Mouse (Mus musculus): ENCODE measurements around the gene Pmepa1. TPM values are rescaled to one million over a fixed set of nuclear protein-coding genes. Genes with fewer than 3 reads are reported as not detected.

Pmepa1 gene
- total RNA-seq (2014; rRNA removed; ENCODE audit: low replicate concordance) (6.3 and 12.9 TPM in 2 replicates), polyA plus RNA-seq (2015; fragmentation: Nextera tagmentation; extraction: Ambion mirVana) (4.3 and 4.4 TPM in 2 replicates)

DNA sequence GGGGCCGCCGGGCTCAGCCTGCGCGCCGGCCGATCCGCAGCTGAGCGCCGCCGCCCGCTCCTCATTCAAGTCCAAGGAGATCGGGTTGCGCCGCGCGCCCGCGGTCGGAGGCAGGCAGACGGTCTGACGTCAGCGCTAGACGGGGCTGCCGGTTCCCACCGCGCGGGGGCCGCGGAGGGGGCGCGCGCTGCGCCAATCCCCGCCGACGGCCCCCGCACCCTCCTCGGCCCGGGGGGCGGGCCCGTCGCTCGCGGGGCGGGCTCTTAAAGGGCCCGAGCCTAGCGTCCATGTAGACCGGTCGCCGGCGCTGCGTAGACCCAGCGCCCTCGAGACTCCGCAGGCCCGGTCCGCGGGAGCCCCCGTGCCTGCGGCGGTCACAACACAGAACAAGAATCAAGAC is at the start of gene Pmepa1:
Gene Pmepa1 (minus strand): TSS at position 125 of the 400 bp plus-strand sequence.
- Histone ChIP-seq H3K4me2 (ENCODE audit: low read depth, low read length) (peak within 1 kb of the TSS; percentile 90), H3K9me3 (replicated peaks; ENCODE audit: control insufficient read depth, low read length) (no peaks in the 10 kb centered on the region), H3K36me3 (replicated peaks; ENCODE audit: control insufficient read depth, insufficient read depth, low read length) (no peaks in the 10 kb centered on the region), H3K4me1 (ENCODE audit: control insufficient read depth, insufficient read depth) (peaks cover 28% of the 10 kb centered on the region), H3K27me3 (ENCODE audit: control insufficient read depth, insufficient read depth, low read length) (no peaks in the 10 kb centered on the region), H3K9ac (replicated peaks; ENCODE audit: low read depth, low read length) (peak within 1 kb of the TSS; percentile 90), H3K4me3 (ENCODE audit: low read depth, low read length) (peak within 1 kb of the TSS; percentile 80), H3K27ac (ENCODE audit: low read depth) (peak within 1 kb of the TSS; percentile 94)
- DNase-seq (ENCODE audit: low spot score), result peak; percentile 92
- under 1% methylated on average over 43 of the region's 61 CpGs for WGBS
- TF ChIP-seq EP300 (IDR thresholded peaks at IDR 0.05; ENCODE audit: low read depth) (no peak), CTCF (IDR thresholded peaks at IDR 0.05; ENCODE audit: low read depth) (no peak)
- ATAC-seq (ENCODE audit: insufficient read depth, low read depth), result peak; percentile 90

DNA sequence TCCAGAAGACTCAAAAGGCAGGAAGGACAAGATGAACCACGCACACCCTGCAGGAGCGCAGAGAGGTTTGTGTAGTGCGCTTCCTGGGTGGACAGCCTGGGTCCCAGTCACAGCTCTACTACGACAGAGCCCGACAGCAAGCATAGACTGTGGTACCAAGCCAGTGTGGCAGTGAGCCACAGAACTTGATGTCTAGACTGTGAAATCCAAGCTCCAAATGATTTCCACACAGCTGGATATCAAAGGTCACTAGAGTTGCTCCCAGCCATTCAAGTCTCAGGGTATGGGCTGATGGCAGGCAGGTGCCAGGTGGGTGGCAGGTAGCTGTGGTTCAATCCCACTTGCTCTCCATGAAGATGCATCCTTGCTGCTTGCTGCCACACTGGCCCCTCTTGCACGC is 45.4 kb upstream of the Pmepa1 start:
- H3K4me2 ChIP-seq (ENCODE audit: low read depth, low read length), result no peak overlapping the region
- TF ChIP-seq CTCF (IDR thresholded peaks at IDR 0.05; ENCODE audit: low read depth) (no peak), EP300 (IDR thresholded peaks at IDR 0.05; ENCODE audit: low read depth) (no peak)
- DNase-seq (ENCODE audit: low spot score) (no peak), ATAC-seq (ENCODE audit: insufficient read depth, low read depth) (no peak)
- no peaks in the 10 kb centered on the region for H3K36me3 ChIP-seq (replicated peaks; ENCODE audit: control insufficient read depth, insufficient read depth, low read length)
- H3K27ac ChIP-seq (ENCODE audit: low read depth), result no peak overlapping the region
- H3K4me1 ChIP-seq (ENCODE audit: control insufficient read depth, insufficient read depth), result no peaks in the 10 kb centered on the region
- H3K27me3 ChIP-seq (ENCODE audit: control insufficient read depth, insufficient read depth, low read length), result no peaks in the 10 kb centered on the region
- 90% methylated on average over 4 of the region's 6 CpGs for WGBS
- H3K4me3 ChIP-seq (ENCODE audit: low read depth, low read length), result no peak overlapping the region
- H3K9ac ChIP-seq (replicated peaks; ENCODE audit: low read depth, low read length), result no peak overlapping the region
- H3K9me3 ChIP-seq (replicated peaks; ENCODE audit: control insufficient read depth, low read length), result no peaks in the 10 kb centered on the region

GRCm38 (mm10) chr2:173321194-173321593 is 44.9 kb upstream of the Pmepa1 start:
- TF ChIP-seq CTCF (IDR thresholded peaks at IDR 0.05; ENCODE audit: low read depth) (no peak), EP300 (IDR thresholded peaks at IDR 0.05; ENCODE audit: low read depth) (no peak)
- Histone ChIP-seq H3K4me1 (ENCODE audit: control insufficient read depth, insufficient read depth) (no peaks in the 10 kb centered on the region), H3K36me3 (replicated peaks; ENCODE audit: control insufficient read depth, insufficient read depth, low read length) (no peaks in the 10 kb centered on the region), H3K27ac (ENCODE audit: low read depth) (no peak overlapping the region), H3K9me3 (replicated peaks; ENCODE audit: control insufficient read depth, low read length) (no peaks in the 10 kb centered on the region), H3K4me2 (ENCODE audit: low read depth, low read length) (no peak overlapping the region), H3K4me3 (ENCODE audit: low read depth, low read length) (no peak overlapping the region), H3K9ac (replicated peaks; ENCODE audit: low read depth, low read length) (no peak overlapping the region), H3K27me3 (ENCODE audit: control insufficient read depth, insufficient read depth, low read length) (no peaks in the 10 kb centered on the region)
- DNase-seq (ENCODE audit: low spot score) (no peak), ATAC-seq (ENCODE audit: insufficient read depth, low read depth) (no peak)
- WGBS, result 83% methylated on average over 2 of the region's 2 CpGs

DNA sequence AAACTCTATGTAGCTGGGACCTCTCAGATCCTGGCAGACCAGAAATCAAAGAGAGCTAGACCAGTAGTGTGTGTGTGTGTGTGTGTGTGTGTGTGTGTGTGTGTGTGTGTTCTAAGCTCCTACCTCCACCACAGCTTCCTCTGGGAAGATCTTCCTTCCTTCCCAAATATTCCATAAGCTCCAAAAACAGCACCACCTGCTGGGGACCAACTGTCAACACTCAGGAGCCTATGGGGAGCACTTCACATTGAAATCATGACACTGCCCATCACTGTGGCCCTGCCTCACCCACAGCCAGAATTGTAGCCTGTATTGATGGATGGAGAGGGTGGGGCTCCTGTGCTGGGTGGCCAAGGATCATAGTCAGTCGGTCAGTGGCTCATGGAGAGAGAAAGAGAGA is 38.0 kb upstream of the Pmepa1 start:
- H3K4me3 ChIP-seq (ENCODE audit: low read depth, low read length), result no peak overlapping the region
- WGBS, result 100% methylated on average over 1 of the region's 1 CpGs
- TF ChIP-seq CTCF (IDR thresholded peaks at IDR 0.05; ENCODE audit: low read depth), result 0 out of 2 replicates have a peak, but pooled peaks have one; percentile 3
- TF ChIP-seq EP300 (IDR thresholded peaks at IDR 0.05; ENCODE audit: low read depth), result no peak

GRCm38 (mm10) chr2:173308486-173308885 is 32.2 kb upstream of the Pmepa1 start:
- no peak for DNase-seq (ENCODE audit: low spot score)
- Histone ChIP-seq H3K4me2 (ENCODE audit: low read depth, low read length) (no peak overlapping the region), H3K27me3 (ENCODE audit: control insufficient read depth, insufficient read depth, low read length) (no peaks in the 10 kb centered on the region), H3K36me3 (replicated peaks; ENCODE audit: control insufficient read depth, insufficient read depth, low read length) (no peaks in the 10 kb centered on the region), H3K4me3 (ENCODE audit: low read depth, low read length) (no peak overlapping the region), H3K4me1 (ENCODE audit: control insufficient read depth, insufficient read depth) (peaks cover 15% of the 10 kb centered on the region), H3K9me3 (replicated peaks; ENCODE audit: control insufficient read depth, low read length) (no peaks in the 10 kb centered on the region), H3K27ac (ENCODE audit: low read depth) (no peak overlapping the region), H3K9ac (replicated peaks; ENCODE audit: low read depth, low read length) (no peak overlapping the region)
- no peak for TF ChIP-seq EP300 (IDR thresholded peaks at IDR 0.05; ENCODE audit: low read depth)
- TF ChIP-seq CTCF (IDR thresholded peaks at IDR 0.05; ENCODE audit: low read depth), result no peak
- 90% methylated on average over 10 of the region's 10 CpGs for WGBS
- no peak for ATAC-seq (ENCODE audit: insufficient read depth, low read depth)

More for the DNA sequence above, 38.0 kb upstream of the Pmepa1 start:
- Histone ChIP-seq H3K27me3 (ENCODE audit: control insufficient read depth, insufficient read depth, low read length) (no peaks in the 10 kb centered on the region), H3K27ac (ENCODE audit: low read depth) (no peak overlapping the region), H3K4me1 (ENCODE audit: control insufficient read depth, insufficient read depth) (no peaks in the 10 kb centered on the region), H3K9me3 (replicated peaks; ENCODE audit: control insufficient read depth, low read length) (no peaks in the 10 kb centered on the region), H3K9ac (replicated peaks; ENCODE audit: low read depth, low read length) (no peak overlapping the region), H3K4me2 (ENCODE audit: low read depth, low read length) (no peak overlapping the region), H3K36me3 (replicated peaks; ENCODE audit: control insufficient read depth, insufficient read depth, low read length) (no peaks in the 10 kb centered on the region)
- DNase-seq (ENCODE audit: low spot score) (no peak), ATAC-seq (ENCODE audit: insufficient read depth, low read depth) (no peak)

DNA sequence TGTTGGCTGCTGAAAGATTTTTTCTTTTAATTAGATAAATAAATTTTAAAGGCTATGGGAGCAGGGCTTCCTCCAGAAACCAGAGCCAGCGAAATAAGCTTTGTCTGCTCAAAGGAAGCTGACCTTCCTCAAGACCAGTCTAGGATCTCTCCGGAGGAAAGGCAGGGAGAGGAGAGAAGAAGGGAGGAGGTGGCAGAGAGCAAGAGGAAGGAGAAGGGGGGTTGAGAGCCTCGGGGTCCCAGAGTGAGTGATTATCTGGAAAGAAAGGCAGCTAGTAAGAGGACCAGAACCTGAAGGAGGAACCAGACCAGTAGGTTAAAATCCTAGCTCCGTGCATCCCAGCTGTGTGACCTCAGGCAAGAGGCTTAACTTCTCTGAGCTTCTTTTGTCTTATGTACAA is 31.7 kb upstream of the Pmepa1 start:
- Histone ChIP-seq H3K27me3 (ENCODE audit: control insufficient read depth, insufficient read depth, low read length) (no peaks in the 10 kb centered on the region), H3K4me3 (ENCODE audit: low read depth, low read length) (no peak overlapping the region), H3K36me3 (replicated peaks; ENCODE audit: control insufficient read depth, insufficient read depth, low read length) (no peaks in the 10 kb centered on the region), H3K4me2 (ENCODE audit: low read depth, low read length) (peak overlapping the region; percentile 45), H3K9me3 (replicated peaks; ENCODE audit: control insufficient read depth, low read length) (no peaks in the 10 kb centered on the region), H3K9ac (replicated peaks; ENCODE audit: low read depth, low read length) (no peak overlapping the region), H3K27ac (ENCODE audit: low read depth) (peak overlapping the region; percentile 4; the same call in 1 of the 2 replicates), H3K4me1 (ENCODE audit: control insufficient read depth, insufficient read depth) (peaks cover 15% of the 10 kb centered on the region)
- TF ChIP-seq CTCF (IDR thresholded peaks at IDR 0.05; ENCODE audit: low read depth), result no peak
- no peak for TF ChIP-seq EP300 (IDR thresholded peaks at IDR 0.05; ENCODE audit: low read depth)
- ATAC-seq (ENCODE audit: insufficient read depth, low read depth) (no peak), DNase-seq (ENCODE audit: low spot score) (no peak)
- 22% methylated on average over 4 of the region's 4 CpGs for WGBS
